Mouse (Mus musculus) limb, embryonic 15.5 days (tissue): ENCODE data around the gene Med6. TPM values are rescaled to one million over a fixed set of nuclear protein-coding genes. Genes with fewer than 3 reads are reported as not detected.
"Not testable (repeated sequence)": the region's sequence is repeated elsewhere in the genome, so short reads cannot be mapped to it uniquely, and the experiment has no call there.

Experiments
- ATAC-seq: fragments of 200-750 bp; cut with Nextera tagmentation; 2 replicates; pipeline ENCODE4 v1.8.0; 2017; ENCODE audit warnings: low read depth, moderate TSS enrichment; ENCODE audit not compliant: insufficient number of reproducible peaks, low FRiP score, low TSS enrichment
- H3K27ac ChIP-seq: fragments of 300-500 bp; sonication (generic); 2 replicates; pipeline ENCODE4 v1.5.1; 2015; ENCODE audit warnings: moderate library complexity, mild to moderate bottlenecking, inconsistent platforms
- H3K27me3 ChIP-seq: fragments of 300-500 bp; sonication (generic); 2 replicates; pipeline ENCODE4 v1.6.1; 2015; ENCODE audit warnings: inconsistent platforms
- H3K36me3 ChIP-seq: fragments of 300-500 bp; sonication (generic); 2 replicates; pipeline ENCODE4 v1.6.1; 2015; ENCODE audit warnings: inconsistent platforms
- H3K4me1 ChIP-seq: fragments of 300-500 bp; sonication (generic); 2 replicates; pipeline ENCODE4 v1.6.1; 2015; ENCODE audit warnings: inconsistent platforms
- H3K4me2 ChIP-seq: fragments of 300-500 bp; sonication (generic); 2 replicates; pipeline ENCODE4 v1.6.1; 2015; ENCODE audit warnings: mild to moderate bottlenecking, inconsistent platforms
- H3K4me3 ChIP-seq: fragments of 300-500 bp; sonication (generic); 2 replicates; pipeline ENCODE4 v1.5.1; 2015; ENCODE audit warnings: mild to moderate bottlenecking, inconsistent platforms
- H3K9ac ChIP-seq: fragments of 300-500 bp; sonication (generic); 2 replicates; pipeline ENCODE4 v1.6.1; 2015; ENCODE audit warnings: inconsistent platforms
- H3K9me3 ChIP-seq: fragments of 300-500 bp; sonication (generic); 2 replicates; pipeline ENCODE4 v1.6.1; 2016; ENCODE audit warnings: inconsistent platforms
- WGBS: fragments of 180-500 bp; shearing (Covaris S2); methylation state at CpG from one replicate; pipeline ENCODE4 v1.1.7; 2015; 5-methylcytosine and 5-hydroxymethylcytosine counted together
- polyA plus RNA-seq: library from polyadenylated mRNA; unstranded; fragments of >200 nt; fragmentation: Nextera tagmentation; extraction: Ambion mirVana; gene quantifications from 2 replicates; pipeline ENCODE4 v1.2.1, GENCODE M21; 2015

The Med6 gene
- polyA plus RNA-seq, 1 experiment from 2014 or later = 63.1 TPM

GRCm38 (mm10) chr12:81532316-81533028 lies 62.3 kb downstream of the Med6 start, which contains the start of the genes Gm20498 and Synj2bp:
TSS of gene Gm20498 (minus strand) at chr12:81532905.
TSS of gene Synj2bp (minus strand) at chr12:81532911.
- Histone ChIP-seq H3K9me3 (no peaks in the 10 kb centered on the region), H3K36me3 (no peaks in the 10 kb centered on the region), H3K9ac (peak within 1 kb of the TSS; percentile 66), H3K27ac (peak within 1 kb of the TSS; percentile 75), H3K27me3 (no peaks in the 10 kb centered on the region), H3K4me2 (peak within 1 kb of the TSS; percentile 64), H3K4me3 (peak within 1 kb of the TSS; percentile 81), H3K4me1 (peaks cover 5% of the 10 kb centered on the region; the same call in 1 of the 2 replicates)
- WGBS = 0% methylated on average over 46 of the region's 46 CpGs
- peak; percentile 82; the same call in 1 of the 2 replicates for ATAC-seq

DNA sequence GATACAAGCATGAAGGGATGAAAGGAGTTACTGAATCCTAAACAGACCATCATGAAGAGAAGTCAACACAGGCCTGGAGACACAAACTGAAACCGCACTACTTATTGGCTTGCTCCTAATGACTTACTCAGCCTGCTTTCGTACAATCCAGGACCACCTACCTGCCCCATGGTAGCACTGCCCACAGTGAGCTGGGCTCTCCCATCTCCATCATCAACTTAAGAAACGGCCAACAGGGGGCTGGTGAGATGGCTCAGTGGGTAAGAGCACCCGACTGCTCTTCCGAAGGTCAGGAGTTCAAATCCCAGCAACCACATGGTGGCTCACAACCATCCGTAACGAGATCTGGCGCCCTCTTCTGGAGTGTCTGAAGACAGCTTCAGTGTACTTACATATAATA lies 64.2 kb downstream of the Med6 start:
- not testable (repeated sequence) for H3K4me2 ChIP-seq, ATAC-seq, H3K9me3 ChIP-seq, H3K9ac ChIP-seq, H3K27ac ChIP-seq, H3K27me3 ChIP-seq, H3K36me3 ChIP-seq, H3K4me1 ChIP-seq, H3K4me3 ChIP-seq
- WGBS = 88% methylated on average over 5 of the region's 8 CpGs

Other genes with a start within 250 kb of the Med6 start
- gene Gm4787, start 215.5 kb downstream of the Med6 start, polyA plus RNA-seq = 0.11 and 0.20 TPM in 2 replicates
- 0.32 and 0.45 TPM in 2 replicates for gene Adam4, start 173.1 kb downstream of the Med6 start, polyA plus RNA-seq
- gene Cox16, start 109.9 kb downstream of the Med6 start, polyA plus RNA-seq = 115 and 123 TPM in 2 replicates
- gene Gm20498, start 62.1 kb downstream of the Med6 start, polyA plus RNA-seq = 25.2 and 27.3 TPM in 2 replicates
- gene Synj2bp, start 62.1 kb downstream of the Med6 start, polyA plus RNA-seq = 32.2 and 35.0 TPM in 2 replicates
- 0.28 and 0.30 TPM in 2 replicates for gene Adam21, start 26.5 kb downstream of the Med6 start, polyA plus RNA-seq
- gene Ttc9, start 36.2 kb upstream of the Med6 start, polyA plus RNA-seq = 2.4 and 3.5 TPM in 2 replicates
- 1.0 and 1.2 TPM in 2 replicates for gene Map3k9, start 186.2 kb upstream of the Med6 start, polyA plus RNA-seq